Mouse (Mus musculus): Measurements from ENCODE around the gene Kdm2a. TPM values are rescaled to one million over a fixed set of nuclear protein-coding genes. Genes with fewer than 3 reads are reported as not detected.

Gene Kdm2a
- total RNA-seq (2021): 10 to 100 TPM; 82.4 to 85.3 TPM

GRCm38 (mm10) chr19:4397798-4398629 is at the start of gene Kdm2a:
Gene Kdm2a (minus strand): TSS chr19:4398285.
- DNase-seq: peak; percentile 50 to 51

DNA sequence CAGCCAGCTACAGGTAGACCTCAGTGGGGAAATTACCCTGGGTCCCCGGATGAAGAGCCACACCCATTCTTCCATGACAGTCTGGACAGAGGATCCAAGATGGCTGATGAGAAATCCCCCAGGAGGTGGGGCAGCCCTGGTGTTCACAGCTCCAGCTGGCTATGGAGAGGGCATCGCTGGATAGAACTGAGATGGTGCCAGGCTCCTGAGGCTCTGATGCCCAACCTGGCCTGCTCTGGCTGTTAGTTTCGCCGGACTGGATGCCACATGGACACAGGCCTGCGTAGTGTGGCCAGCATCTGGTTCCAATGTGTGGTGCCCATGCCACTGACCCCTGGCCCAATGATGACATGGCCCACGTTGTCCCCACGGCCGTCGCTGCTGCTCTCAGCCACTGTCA is 49.4 kb upstream of the Kdm2a start:
- DNase-seq: no peak

- no peak for DNase-seq
Observed at GRCm38 (mm10) chr19:4446661-4447420, 48.8 kb upstream of the Kdm2a start.

DNA sequence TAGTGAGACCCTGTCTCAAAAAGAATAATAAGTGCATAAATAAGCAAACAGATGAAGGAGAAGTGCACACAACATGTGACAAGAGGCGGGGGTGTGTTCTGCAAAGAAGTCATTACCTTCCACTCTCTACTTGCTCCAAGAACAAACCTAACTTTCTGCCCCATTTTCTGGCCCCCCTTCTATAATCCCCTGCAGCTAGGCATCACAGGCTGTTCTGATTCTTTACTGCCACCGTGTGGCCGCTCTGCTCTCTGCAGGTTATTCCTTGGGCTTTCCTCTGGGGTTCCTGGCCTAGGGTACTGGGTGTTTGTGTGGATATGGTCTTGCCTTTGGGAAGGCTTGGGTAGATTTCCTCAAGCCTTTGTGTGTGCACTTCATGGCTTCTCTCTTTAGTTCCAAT is 44.3 kb upstream of the Kdm2a start:
- peak; percentile 60 to 72 for DNase-seq

DNA sequence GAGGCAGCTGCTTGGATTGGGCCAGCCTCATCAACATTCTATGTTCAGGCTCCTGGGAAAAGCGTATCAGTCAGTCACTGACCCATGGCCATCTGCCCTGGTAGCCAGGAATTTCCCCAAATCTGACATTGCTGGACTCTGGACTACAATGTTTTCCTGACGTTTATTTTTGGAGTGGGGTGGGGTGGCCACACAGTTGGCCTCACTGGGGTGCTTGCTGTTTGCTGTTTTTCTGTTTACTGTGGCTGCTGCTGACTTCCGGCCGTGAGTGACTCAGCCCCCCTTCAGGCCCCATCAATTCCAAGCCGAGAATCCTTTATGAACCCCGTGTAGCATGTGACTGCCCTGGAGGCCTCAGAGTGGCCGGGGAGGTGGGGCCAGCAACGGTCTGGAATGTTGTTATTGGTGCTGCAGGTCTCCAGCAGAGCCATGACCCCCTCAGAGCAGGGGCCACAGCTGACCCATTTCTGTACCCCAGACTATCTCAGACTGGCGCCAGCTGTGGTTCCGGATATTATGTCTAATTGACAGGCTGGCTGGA is 43.6 kb upstream of the Kdm2a start:
- DNase-seq: no peak

- no peak for DNase-seq
Observed at GRCm38 (mm10) chr19:4441090-4441591, 43.1 kb upstream of the Kdm2a start.

GRCm38 (mm10) chr19:4440222-4440621 is 42.1 kb upstream of the Kdm2a start:
- no peak for DNase-seq

DNA sequence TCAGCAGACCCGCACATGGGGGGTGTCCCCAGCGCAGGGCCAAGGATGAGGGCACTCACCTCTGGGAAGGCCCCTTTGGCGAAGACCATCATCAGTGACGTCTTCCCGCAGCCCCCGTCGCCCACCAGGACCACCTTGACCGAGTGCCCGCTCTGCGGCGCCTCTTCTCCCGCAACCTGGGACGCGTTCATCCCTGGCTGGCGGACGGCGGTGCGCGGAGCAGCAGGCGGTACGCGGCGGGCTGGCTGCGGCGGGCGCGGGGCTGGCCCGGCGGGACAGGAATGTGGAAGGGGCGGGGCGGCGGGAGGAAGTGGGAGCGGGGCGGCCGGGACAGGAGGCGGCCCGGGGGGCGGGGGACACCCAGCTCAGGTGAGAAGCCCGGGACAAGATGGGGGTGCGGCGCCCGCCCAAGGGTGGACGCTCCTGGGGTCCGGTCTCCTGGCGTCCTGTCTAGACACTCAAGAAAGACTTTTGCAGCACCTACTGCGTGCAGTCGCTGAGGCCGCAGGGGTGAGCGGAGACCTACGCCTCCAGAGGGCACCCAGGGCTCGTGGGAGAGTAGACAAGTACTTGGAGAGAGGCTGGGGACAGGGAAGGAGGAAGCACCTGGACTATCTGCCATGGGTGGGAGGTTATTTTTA is 41.2 kb upstream of the Kdm2a start, which contains the start of gene Rhod:
Gene Rhod, minus strand, starts transcription at position 272 of the 641 bp plus-strand sequence.
- DNase-seq: no peak

DNA sequence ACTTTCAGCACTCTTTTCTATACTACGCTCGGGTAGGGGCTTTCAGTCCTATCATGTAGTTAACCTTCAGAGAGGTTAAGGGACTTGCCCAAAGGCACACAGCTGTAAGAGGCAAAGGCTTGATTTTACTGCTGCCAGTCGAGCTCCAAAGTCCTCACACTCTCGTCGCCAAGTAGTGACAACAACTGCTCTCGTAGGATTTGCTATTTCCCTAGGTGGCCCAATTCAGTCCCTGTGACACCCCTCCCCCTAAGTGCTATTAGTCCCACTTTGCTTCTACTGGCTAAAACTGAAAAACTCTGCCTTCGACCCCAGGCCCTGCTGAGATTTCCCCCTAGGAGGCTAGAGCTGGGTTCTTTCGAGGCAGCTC is 40.7 kb upstream of the Kdm2a start:
- DNase-seq: no peak

DNA sequence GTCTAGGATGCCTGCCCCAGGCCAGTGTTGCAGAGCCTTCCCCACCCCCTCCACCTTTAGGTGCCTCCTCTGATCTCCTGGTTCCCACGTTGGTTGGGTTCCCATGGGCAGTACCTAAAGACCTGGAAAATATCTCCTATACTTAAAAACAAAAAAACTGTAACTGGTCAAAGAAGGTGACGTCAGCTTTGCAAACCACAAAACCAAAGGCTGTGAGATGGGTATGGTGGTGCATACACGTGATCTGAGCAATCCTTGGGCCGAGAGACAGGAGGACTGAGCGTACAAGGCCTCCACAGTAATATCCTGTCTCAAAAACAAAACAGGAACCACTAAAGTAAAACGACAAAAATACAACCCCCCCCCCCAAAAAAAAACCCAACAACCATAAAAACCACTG is 39.8 kb upstream of the Kdm2a start:
- DNase-seq: no peak

- DNase-seq: no peak
Observed at GRCm38 (mm10) chr19:4436254-4436653, 38.2 kb upstream of the Kdm2a start.

DNA sequence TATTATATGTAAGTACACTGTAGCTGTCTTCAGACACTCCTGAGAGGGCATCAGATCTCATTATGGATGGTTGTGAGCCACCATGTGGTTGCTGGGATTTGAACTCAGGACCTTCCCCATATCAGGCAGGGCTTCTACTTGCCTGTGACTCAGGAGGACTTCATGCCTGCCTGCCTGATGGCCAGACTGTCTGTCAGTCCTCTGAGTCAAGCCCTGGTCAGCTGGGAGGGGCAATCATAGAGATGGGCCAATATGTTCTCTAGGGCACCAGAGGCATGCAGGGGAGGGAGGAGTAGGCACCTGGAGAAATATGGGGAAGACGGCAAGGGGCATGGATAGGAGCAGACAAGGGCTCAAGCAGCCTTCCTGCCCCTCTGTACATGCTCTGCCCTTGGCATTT is 36.9 kb upstream of the Kdm2a start:
- no peak for DNase-seq

GRCm38 (mm10) chr19:4433756-4434155 is 35.7 kb upstream of the Kdm2a start:
- DNase-seq: no peak

GRCm38 (mm10) chr19:4430091-4430620 is 32.1 kb upstream of the Kdm2a start:
- no peak for DNase-seq

- DNase-seq: no peak
Observed at GRCm38 (mm10) chr19:4425610-4426366, 27.7 kb upstream of the Kdm2a start.

DNA sequence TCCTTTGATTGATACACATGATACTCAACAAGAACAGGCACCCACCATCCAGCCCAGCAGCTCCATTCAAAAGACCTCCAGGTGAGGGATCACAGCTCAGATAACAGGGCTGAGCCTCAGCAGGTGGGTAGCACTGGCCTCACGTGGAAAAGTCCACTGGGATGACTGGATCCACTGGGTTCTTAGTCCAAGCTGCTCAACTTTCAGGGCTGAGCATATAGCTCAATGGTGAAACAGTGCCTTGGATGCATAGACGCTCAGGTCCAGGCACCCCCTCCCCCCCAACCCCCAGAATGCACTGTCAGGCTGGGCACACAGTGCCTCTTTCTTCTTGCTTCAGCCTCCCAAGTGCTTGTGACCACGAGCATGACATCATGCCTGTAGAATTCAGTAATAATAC is 24.9 kb upstream of the Kdm2a start:
- DNase-seq: no peak

DNA sequence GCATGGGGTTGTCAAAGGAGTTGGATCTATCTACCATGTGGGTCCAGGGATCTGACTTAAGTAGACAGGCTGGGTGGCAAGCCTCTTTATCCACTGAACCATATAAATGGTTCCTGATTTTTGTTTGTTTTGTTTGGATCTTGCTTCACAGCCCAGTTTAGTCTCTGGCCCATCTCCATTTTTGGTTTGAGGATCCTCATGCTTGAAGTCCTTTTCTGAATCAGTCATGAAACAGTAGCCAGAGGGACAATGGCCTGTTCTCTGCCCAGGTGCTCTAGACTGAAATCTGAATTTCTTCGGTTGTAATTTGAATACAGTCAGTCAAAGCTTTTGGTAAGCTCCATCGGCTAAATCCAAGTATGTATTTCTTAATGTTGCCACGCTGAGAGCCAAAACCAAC is 24.5 kb upstream of the Kdm2a start:
- DNase-seq: no peak

DNA sequence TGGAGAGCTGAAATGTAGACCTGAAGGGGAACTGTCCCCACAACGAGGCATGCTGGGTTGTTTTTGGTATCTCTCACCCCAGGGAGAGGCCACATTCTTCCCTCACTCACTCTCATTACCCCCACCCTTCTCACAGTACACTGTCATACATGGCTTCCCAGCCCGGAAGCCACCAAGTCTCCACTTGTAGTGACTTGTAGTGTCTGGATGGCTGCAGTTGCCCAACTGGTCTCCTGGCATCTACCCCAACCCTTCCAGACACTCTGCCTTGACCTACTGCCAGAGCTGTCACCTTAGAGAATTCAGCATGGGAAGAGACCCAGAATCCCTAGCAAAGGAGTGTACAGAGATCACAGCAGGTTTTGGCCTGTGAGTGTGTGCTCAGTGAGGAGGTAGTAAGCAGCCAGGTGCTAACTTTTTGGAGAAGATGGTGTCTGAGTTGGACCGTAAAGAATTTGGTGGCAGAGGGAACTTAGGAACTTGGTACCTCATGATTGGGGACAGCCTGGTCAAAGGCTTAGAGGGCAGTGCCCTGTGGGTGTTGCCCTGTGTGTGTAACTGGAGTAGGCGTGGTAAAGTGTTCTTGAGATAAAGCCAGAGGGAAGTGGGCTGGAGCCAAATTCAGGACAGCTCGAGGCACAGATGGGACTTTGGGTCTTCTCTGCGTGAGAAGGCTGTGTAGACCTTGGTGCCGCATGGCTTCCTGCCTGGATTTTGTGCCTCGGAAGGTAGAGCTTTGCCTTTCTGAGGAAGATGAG is 22.2 kb upstream of the Kdm2a start:
- no peak for DNase-seq

DNA sequence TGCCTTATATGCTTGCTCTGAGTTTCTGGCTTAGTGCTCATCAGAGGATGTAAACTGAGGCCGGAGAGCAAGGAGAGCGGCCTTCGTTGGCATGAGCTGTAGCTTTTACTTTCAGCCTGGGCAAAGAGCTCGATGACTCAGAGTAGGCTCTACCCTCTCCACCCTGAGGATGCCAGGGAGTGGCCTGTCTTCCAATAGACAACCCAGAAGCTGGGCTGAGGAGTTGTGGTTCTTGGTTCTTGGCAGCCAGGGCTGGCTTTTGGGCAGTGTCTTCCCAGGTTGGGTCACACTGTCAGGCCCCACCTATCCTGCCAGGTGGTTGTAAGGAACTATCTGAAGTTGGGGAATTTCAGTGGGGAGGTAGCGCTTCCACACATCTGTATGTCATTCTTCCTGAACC is 21.6 kb upstream of the Kdm2a start:
- DNase-seq: no peak

- DNase-seq: no peak
Observed at GRCm38 (mm10) chr19:4417713-4418112, 19.6 kb upstream of the Kdm2a start.

GRCm38 (mm10) chr19:4417183-4417582 is 19.1 kb upstream of the Kdm2a start:
- no peak for DNase-seq

Measured in layer of hippocampus, postnatal 36 days (tissue).